Mouse (Mus musculus) gonadal fat pad, adult 2 months (tissue): ENCODE data around the gene Pxk. TPM values are rescaled to one million over a fixed set of nuclear protein-coding genes. Genes with fewer than 3 reads are reported as not detected.

ENCODE experiments used
- DNase-seq: peaks from one replicate; pipeline ENCODE4 v3.0.0-alpha.2; 2012; ENCODE audit warnings: low read depth
- polyA plus RNA-seq: library from polyadenylated mRNA; depleted of rRNA; stranded (reverse); fragments of >200 nt; gene quantifications from 2 replicates; pipeline ENCODE4 v1.2.3, GENCODE M21; 2012; rRNA removed

Gene Pxk
- 23.3 and 24.0 TPM in 2 replicates for polyA plus RNA-seq

DNA sequence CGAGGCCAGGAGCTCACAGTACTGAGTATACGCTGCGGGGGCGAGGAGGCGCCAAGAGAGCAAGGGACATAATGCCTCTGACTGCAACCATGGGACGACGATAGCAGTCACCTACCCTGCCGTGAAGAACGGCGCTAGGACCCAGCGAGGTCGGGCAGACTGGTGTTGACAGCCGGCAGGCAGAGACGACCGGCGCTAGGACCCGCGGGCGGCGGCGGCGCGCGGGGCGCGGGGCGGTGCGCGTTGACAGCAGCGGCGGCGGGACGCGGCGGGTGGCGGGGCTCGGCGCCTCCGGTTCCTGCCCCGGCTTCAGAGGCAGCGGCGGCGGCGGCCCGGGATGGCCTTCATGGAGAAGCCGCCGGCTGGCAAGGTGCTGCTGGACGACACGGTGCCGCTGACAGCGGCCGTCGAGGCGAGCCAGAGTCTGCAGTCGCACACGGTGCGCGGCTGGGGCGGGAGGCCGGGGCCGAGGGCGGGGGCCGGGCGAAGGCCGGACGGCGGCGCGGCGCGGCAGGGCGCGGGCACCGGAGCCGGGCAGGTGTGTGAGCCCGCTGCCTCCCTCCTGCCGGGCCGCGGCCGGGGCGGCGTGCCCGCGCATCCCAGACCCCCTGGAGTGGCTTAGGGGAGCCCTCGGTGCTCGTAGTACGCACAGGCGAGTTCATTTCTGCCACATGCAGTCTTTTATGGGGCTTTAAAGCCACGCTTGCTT is at the start of gene Pxk:
Pxk (plus strand) TSS at position 234 of the 709 bp plus-strand sequence.
- DNase-seq: peak; percentile 45

- no peak for DNase-seq
These were observed 48.7 kb upstream of the Pxk start for GRCm38 (mm10) chr14:8049334-8049733.

GRCm38 (mm10) chr14:8051869-8052268 is 46.1 kb upstream of the Pxk start:
- DNase-seq: no peak

- DNase-seq: no peak
These were observed 45.4 kb upstream of the Pxk start for GRCm38 (mm10) chr14:8052661-8053060.

GRCm38 (mm10) chr14:8054310-8055102 is 43.5 kb upstream of the Pxk start:
- DNase-seq: no peak

DNA sequence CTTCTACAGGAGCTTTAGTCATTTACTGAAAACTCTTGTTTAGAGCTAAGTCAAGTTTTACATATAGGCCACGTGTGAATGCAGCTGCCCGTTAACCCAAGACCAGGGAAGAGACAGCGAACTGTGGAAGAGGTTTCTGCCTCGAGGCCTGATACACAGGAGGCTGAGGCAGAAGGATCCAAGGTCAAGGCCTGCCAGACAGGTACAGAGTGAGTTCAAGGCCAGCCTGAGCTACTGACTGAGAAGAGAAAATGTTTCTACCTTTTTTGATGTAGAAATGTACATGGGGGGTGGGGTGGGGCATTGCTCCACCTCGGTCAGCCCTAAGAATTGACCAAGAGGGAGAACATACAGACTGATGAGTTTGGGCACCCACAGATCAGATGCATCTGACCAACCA is 41.9 kb upstream of the Pxk start:
- no peak for DNase-seq

DNA sequence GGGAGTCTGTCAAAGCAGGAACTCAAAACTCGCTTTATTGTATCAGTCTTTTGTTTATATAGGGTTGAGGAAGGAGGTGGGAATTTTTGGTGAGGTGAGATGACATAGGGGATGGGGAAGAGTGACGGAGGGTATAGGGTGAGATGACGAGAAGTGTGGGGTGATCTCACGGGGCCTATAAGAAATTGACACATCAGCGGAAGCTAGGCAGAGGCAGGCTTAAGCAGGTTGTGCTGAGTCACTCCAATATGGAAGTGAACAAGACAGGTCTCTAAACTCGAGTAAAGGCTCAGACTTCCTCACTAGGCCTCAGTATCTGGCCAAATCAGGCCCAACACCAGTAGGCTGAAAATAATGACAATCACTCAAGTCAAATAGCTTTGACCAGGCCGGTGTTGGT is 38.1 kb upstream of the Pxk start:
- DNase-seq: no peak

DNA sequence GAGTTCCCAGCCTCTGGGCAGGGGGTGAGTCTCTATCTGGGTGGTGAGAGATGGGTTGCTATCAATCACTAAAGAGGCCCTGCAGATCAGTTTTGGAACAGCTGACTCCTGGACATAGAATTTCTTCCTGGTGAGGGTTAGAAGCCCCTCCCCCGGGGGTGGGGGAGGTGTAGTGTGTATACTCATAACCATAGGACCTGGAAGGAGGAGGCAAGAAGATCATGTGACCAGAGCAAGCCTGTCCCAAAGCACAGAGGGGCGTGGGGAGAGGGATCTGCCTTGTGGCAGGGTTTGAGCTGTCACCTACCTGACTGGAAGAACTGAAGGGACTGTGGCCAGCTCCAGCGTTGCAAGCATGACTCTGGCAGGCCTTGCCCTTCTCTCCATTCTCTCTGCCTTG is 35.9 kb upstream of the Pxk start:
- no peak for DNase-seq

DNA sequence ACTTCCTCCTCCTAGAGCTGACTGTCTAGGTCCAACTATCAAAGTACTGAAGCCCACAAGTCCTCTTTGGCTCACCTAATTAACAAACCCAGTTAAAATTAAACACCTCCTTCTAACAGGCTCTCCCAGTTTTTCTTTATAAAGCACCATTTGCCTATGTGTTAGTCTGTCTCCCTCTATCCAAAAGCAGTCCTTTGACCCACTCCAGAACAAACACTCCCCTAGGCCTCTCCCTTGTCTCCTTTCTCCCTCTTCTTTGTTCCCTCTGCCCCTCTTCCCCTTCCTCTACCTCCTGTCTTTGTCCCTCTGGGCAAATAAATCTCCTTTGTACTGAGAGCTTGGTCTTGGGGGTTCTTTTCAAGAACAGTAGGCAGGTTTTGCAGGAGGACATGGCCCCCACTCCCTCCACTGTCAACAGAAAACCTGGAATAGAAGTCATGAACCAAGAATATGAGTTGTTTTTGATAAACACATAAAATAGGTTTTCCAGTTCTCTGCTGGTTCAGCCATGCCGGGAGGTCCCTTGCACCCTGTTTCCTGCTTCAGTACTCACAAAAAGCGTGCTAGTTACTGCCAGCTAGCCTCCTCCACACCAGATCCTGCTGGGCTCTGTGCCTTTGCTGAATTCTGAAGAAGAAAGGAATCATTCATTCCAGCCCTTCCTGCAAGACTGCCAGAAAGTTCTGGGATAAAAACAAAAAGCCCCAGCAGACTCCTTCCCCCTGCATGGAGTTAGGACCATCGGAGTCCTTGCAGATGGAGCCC is 35.3 kb upstream of the Pxk start:
- no peak for DNase-seq

DNA sequence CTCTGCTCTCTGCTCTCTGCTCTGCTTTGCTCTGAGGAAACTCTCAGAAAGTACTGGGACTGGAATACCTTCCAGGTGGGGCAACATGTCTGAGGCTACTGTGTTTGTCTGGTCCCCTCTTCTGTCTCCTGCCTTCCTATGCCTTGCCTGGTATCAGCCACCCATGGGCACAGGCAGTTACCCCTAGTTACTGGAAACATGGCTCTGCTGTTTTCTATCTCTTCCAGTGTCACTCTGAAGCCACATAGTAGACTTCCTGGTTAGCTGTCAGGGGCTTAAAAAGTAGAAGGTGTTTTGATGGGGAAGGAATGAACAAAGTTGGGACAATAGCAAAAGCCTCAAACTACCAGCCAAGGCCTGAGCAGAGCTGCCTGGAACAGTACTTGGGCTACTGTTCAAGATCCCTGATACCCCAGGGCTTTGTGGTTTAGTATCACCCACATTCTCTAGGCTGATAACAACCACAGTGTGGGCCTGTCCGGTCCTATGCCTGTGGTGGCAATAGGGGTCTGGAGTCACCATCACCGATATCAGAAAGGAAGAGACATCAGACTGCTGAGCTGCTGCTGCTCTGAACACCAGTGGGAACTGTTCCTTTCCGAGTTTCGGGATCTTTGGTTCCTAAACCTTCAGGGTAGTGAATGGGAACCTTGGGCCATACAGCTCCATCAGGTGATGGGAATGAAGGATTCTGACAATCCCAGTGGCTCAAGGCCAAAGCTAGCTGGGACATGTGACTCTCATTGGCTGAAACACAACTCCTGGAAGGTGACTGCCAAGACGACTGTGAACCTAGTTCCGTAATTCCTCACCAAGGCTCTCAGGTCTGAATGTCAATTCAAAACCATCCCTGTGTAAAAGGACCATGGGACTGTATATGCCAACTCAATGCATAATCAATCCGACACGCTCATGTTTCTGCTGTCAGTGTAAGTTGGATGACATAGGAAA is 33.9 kb upstream of the Pxk start:
- no peak for DNase-seq

DNA sequence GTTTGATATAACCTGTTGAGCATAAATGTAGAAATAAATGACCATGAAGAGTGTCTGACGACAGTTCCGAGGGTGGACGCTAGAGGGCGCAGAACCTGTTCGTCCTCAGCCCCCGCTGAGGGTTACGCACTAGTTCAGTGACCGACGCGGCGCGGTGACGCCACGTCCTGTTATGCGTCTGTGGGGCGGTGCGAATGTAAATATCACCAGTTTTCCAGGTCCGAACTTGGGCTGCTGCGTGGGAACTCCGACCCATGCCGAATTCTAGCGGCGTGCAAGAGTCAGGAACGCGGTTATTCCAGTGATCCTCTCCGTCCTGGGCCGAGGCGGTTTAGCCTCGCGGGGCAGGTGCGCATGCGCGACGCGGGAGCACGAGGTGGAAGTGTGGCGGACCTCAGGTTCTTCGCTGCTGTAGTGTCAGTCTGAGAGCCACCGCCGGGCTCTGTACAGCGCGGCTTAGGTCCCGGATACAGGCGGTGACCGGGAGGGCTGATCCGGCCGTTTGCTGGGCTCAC is 17.8 kb upstream of the Pxk start, which contains the start of gene Rpp14:
Rpp14 (plus strand) TSS at position 203 of the 515 bp plus-strand sequence.
- no peak for DNase-seq

- DNase-seq: no peak
These were observed 17.3 kb upstream of the Pxk start for GRCm38 (mm10) chr14:8080718-8081117.

GRCm38 (mm10) chr14:8082949-8083348 is 15.1 kb upstream of the Pxk start:
- DNase-seq: no peak

DNA sequence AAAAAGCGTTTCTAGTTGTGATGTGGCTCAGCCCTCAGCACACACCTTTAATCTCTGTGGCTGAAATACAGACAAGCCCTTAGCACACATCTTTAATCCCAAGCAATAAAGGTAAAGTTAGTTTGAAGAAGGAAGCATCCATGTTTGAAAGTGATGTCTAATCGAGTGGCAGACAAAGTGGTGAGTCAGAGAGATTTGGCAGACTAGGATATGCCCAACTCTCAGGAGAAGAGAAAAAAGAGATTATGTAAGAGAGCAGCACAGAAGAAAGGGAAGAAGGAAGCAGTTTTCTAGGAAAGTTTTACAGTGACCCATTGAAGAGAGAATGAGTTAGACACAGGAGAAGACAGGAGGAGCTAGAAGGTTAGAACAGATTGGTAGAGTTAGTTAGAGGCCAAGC is 9.0 kb upstream of the Pxk start:
- no peak for DNase-seq

DNA sequence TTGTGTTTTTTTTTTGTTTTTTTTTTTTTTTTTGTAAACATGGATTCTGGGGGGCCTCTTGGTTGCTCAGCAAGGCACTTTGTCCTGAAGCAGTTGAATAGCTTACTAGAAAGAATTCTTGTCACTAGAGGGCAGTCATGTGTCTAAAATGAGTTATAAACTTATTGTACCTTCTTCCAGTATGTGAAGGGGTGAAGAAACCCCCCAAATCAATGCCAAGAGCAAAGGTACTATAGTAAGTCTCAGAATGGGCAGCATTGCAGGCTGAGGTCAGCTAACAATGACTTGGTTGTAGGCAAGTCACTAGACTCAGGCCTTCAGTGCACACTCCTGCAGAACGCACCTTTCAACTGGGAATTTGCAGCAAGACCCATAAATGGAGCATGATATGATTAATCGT is 5.4 kb upstream of the Pxk start:
- no peak for DNase-seq

DNA sequence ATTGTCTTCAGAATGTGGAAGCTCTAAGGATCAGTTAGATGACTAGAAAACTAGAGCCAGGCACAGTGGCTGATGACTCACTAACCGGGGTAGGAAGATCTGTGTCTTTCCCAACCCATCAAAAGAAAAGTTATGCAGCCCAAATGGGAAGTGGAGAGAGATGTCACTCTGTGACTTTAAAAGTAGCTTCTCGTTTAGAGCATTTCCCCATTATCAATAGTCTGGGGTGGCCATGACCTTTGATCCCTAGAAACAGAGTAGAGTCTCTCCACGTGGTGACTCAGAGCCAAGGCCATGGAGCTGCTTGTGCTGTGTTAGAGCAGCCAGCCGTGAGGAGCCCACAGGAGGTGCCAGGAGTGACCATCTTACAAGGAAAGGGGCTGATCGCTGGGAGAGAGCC is 4.6 kb upstream of the Pxk start:
- no peak for DNase-seq

GRCm38 (mm10) chr14:8094931-8095561 is 3.0 kb upstream of the Pxk start:
- no peak for DNase-seq

DNA sequence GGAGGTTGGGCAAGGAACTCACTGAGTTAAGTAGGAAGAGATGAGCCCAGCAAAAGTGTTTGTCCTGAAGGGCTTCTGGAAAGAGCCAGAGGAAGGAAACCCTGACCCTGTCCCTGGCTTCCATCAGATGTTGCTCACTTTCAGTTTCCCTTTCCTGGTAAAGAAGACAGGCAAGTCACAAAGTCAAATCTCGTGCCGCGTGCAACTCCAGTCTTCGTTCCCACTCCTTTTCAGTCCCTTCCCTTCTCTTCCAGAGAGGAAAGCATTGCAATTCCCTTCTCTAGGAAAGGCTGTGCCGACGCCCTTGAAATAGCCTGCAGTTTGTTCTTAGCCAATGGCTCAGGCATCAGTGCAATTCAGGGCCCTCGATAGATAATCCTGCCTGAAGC is 2.5 kb upstream of the Pxk start:
- DNase-seq: no peak

DNA sequence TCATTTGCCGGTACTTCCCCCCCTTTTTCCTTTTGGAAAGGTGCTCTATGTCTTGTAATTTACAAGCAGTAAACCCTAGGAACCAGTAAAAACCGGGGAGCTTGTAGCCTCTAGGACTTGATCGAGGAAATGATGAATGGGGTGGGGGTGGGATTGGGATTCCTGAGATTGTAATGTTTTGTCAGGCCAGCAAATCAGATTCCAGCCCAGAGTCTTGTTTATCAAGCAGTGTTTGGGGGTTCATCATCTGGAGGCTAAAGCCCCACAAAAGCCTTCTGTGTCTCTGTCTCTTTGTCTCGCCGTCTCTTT is 630 bp downstream of the Pxk start:
- no peak for DNase-seq

- DNase-seq: no peak
These were observed 1.6 kb downstream of the Pxk start for GRCm38 (mm10) chr14:8099561-8100021.

DNA sequence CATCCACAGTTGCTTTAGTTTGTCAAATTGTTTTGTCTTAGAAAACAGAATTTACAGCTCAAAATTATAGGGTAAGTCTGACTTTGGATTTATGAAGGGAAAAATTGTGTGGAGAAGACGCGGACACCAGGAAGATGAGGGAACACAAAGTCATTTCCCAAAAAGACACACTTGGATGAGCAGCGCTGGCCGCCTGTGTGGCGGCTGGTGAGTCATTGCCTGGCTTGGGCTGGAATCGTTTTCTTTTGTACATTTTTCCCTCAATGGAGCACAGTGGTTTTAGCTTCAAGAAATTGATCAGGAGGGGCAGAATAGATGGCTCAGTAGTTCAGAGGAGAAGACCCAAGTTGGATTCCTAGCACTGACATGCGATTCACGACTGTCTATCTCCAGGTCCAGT is 3.9 kb downstream of the Pxk start:
- DNase-seq: no peak
